Mouse (Mus musculus): ENCODE measurements around the gene Gm20388.

DNA sequence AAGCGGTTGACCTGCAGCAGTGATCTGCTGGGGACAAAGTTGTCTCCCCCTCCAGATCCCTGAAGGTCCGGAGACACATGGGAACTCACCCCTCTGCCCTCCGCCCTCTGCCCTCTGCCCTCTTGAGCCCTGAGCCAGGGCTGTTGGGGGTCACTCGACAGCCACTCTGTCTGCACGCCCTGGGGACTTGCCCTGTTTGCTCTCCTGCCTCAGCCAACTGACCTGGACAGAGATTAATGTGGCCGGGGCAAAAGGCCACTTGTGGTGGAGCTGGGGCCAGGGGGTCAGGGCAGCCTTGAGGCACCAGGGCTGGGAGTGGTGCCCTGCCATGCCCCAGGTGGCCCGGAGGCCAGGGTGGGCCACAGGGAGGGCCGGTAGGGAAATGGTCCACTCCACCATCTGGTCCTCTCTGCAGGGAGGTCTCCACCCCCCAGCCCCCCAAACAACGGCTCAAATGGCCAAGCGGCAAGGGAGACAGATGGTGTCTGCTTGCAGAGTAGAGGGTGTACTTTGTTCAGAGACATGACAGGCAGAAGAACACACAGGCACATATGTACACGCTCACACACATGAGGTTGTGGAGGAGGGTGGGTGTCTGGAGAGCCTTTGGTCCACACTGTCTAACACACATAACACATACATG, 498.9 kb downstream of the Gm20388 start:
- no peak for TF ChIP-seq CTCF (IDR thresholded peaks at IDR 0.05; ENCODE audit: low read depth)
- TF ChIP-seq EP300 (IDR thresholded peaks at IDR 0.05; ENCODE audit: low read depth): no peak

Data from liver, embryonic 14.5 days (tissue).